In genomic region chr17:6960776-6961175, GRCm38 (mm10) we compare ENCODE assay signal across 8 mouse cellular contexts. TPM values are rescaled to one million over a fixed set of nuclear protein-coding genes. Genes with fewer than 3 reads are reported as not detected.
DNase-seq lines count a peak whose midpoint lies in the region; ATAC-seq and TF ChIP-seq lines count a peak whose summit lies in the region.
"Not testable (repeated sequence)": the region's sequence is repeated elsewhere in the genome, so short reads cannot be mapped to it uniquely, and the experiment has no call there.

Tagap1 (minus strand) TSS chr17:6961156.

- not testable (repeated sequence) for H3K9me3 ChIP-seq in E14TG2a.4 (ENCODE audit: low read length); liver, embryonic 15.5 days (replicated peaks); stomach, postnatal 0 days (ENCODE audit: control insufficient read depth, low read length)

- peak within 1 kb of the TSS; percentile 64 for H3K4me2 ChIP-seq in liver, embryonic 15.5 days
- H3K4me2 ChIP-seq in stomach, postnatal 0 days (replicated peaks; ENCODE audit: low read depth) = peak within 1 kb of the TSS; percentile 43

- H3K27me3 ChIP-seq in E14TG2a.4 (ENCODE audit: insufficient read depth, low read length); liver, embryonic 15.5 days; stomach, postnatal 0 days (ENCODE audit: control insufficient read depth, insufficient read depth, low read length): not testable (repeated sequence)

- H3K4me1 ChIP-seq in E14TG2a.4 (replicated peaks; ENCODE audit: low read depth, low read length); liver, embryonic 15.5 days (replicated peaks); stomach, postnatal 0 days (replicated peaks; ENCODE audit: control insufficient read depth, insufficient read depth): not testable (repeated sequence)

- H3K9ac ChIP-seq in liver, embryonic 15.5 days = peak within 1 kb of the TSS; percentile 62
- H3K9ac ChIP-seq in stomach, postnatal 0 days (ENCODE audit: low read length) = not testable (repeated sequence)

- not testable (repeated sequence) for H3K36me3 ChIP-seq in E14TG2a.4 (ENCODE audit: insufficient read depth, low read length); liver, embryonic 15.5 days (replicated peaks); stomach, postnatal 0 days (ENCODE audit: control insufficient read depth, insufficient read depth, low read length)

- H3K4me3 ChIP-seq in E14TG2a.4 (replicated peaks; ENCODE audit: low read length) = peak within 1 kb of the TSS; percentile 53; the same call in 1 of the 2 replicates
- H3K4me3 ChIP-seq in liver, embryonic 15.5 days (replicated peaks) = peak within 1 kb of the TSS; percentile 66
- peak within 1 kb of the TSS; percentile 48 for H3K4me3 ChIP-seq in stomach, postnatal 0 days (ENCODE audit: low read depth, low read length)

- peak within 1 kb of the TSS; percentile 70; the same call in 1 of the 2 replicates for H3K27ac ChIP-seq in liver, embryonic 15.5 days (replicated peaks)
- not testable (repeated sequence) for H3K27ac ChIP-seq in stomach, postnatal 0 days (replicated peaks)

- ATAC-seq in liver, embryonic 15.5 days (ENCODE audit: insufficient read depth) = peak; percentile 40
- not testable (repeated sequence) for ATAC-seq in stomach, postnatal 0 days (ENCODE audit: low FRiP score, low TSS enrichment)

- peak; percentile 53 for DNase-seq in cerebellum, adult 8-10 months
- DNase-seq in frontal cortex, adult 2 months (ENCODE audit: extremely low spot score in 1 of 2, low spot score in 1 of 2) = not testable (repeated sequence)
- DNase-seq in heart, postnatal 4 days = peak; percentile 40
- peak; percentile 34 for DNase-seq in layer of hippocampus, adult 11-12 months (ENCODE audit: low spot score)
- peak; percentile 62 for DNase-seq in naive thymus-derived CD4-positive, alpha-beta T cell, adult 2 months (ENCODE audit: low read depth)
- DNase-seq in stomach, postnatal 0 days (ENCODE audit: low spot score) = peak; percentile 32

- not testable (repeated sequence) for TF ChIP-seq CTCF in E14TG2a.4 (conservative IDR thresholded peaks at IDR 0.05; ENCODE audit: low read length); stomach, postnatal 0 days (IDR thresholded peaks at IDR 0.05; ENCODE audit: low read depth)

- TF ChIP-seq EP300 in stomach, postnatal 0 days (optimal IDR thresholded peaks at IDR 0.05) = not testable (repeated sequence)

- WGBS in liver, embryonic 15.5 days (ENCODE audit: insufficient replicate concordance) = under 1% methylated on average over 42 of the region's 51 CpGs
- WGBS in stomach, postnatal 0 days = under 1% methylated on average over 36 of the region's 51 CpGs

RNA-seq across cellular contexts. Expression of gene Tagap1, which starts in this region (rescaled TPM):
- polyA plus RNA-seq in frontal cortex, adult 2 months (2012; rRNA removed) = 32.2 and 36.4 TPM in 2 replicates
- 10 to 100 TPM; 12.1 to 13.0 TPM for total RNA-seq in heart, postnatal 4 days (2021)
- polyA plus RNA-seq in liver, embryonic 15.5 days (2015; fragmentation: Nextera tagmentation; extraction: Ambion mirVana) = 13.1 and 13.5 TPM in 2 replicates
- 17.5 and 18.7 TPM in 2 replicates for polyA plus RNA-seq in stomach, postnatal 0 days (2015; fragmentation: Nextera tagmentation; extraction: Ambion mirVana)
